Mouse (Mus musculus): ENCODE data around the gene Cep295. TPM values are rescaled to one million over a fixed set of nuclear protein-coding genes. Genes with fewer than 3 reads are reported as not detected.
"Not testable (repeated sequence)": the region's sequence is repeated elsewhere in the genome, so short reads cannot be mapped to it uniquely, and the experiment has no call there.

Cep295 gene
- 10 to 100 TPM; 19.1 to 25.8 TPM for polyA plus RNA-seq (2017; shearing (Covaris generic))

- ATAC-seq: peak; percentile 98
Observed at GRCm38 (mm10) chr9:15357484-15358275, at the start of gene Cep295. Gene Cep295, minus strand, starts transcription at chr9:15357788.

GRCm38 (mm10) chr9:15397591-15397990, 40.0 kb upstream of the Cep295 start:
- no peak for ATAC-seq

GRCm38 (mm10) chr9:15395353-15395942, 37.9 kb upstream of the Cep295 start:
- ATAC-seq: no peak

GRCm38 (mm10) chr9:15387075-15387643, 29.6 kb upstream of the Cep295 start:
- ATAC-seq: no peak

DNA sequence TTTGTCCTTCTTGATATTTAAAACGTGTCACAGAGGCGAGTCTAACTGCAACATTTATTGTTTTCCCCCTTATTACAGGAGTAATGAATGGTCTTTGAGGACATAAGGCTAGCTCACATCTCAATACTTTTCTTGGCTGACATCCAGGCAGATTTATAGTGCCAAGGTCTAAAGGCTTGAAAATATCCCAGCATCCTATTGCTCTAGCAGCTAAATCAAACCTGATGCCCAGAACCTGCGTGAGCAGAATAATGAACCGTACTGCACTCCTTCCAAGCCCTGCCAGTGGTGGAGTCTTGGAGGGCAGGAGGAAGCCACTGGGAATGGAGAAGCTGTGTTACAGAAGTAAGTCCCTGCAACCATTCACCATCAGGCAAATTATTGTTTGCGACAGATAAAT, 26.7 kb upstream of the Cep295 start:
- ATAC-seq: no peak

- no peak for ATAC-seq
Observed at GRCm38 (mm10) chr9:15366260-15366659, 8.7 kb upstream of the Cep295 start.

DNA sequence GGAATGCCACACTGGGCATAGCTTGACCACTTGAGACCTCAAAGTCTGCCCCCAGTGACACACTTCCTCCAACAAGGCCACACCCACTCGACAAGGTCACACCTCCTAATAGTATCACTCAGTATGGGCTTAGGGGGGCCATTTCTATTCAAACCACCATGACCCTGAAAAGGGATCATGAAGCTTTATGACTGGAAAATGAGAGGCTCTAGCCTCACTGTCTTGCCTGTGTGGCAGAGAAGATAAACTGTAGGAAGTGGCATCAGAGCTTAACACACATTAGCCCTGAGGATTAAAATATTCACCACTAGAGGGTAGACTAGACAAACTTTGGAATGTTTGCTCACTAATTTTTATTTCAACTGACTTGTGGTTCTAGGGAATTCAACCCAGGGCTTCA, 8.3 kb upstream of the Cep295 start:
- no peak for ATAC-seq

DNA sequence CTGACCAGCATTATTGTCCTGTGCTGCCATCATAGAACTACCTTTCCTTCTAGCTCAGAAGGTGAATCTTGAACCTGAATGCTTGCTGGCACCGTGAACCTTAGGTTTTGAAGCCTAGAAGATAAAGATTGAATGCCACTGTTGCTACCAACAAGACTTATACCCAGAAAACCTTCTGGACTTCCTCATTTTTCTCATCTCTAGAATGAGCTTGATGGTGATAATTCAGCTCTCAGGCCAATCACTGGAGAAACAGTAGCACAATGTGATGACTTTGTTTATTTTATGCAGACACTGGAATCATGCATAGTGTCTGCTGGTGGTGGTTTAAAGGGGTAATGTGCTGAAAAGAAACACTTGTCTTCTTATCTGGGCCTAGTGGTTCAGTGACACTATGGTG, 7.3 kb upstream of the Cep295 start:
- no peak for ATAC-seq

GRCm38 (mm10) chr9:15356916-15357483, 588 bp downstream of the Cep295 start:
- ATAC-seq: no peak

DNA sequence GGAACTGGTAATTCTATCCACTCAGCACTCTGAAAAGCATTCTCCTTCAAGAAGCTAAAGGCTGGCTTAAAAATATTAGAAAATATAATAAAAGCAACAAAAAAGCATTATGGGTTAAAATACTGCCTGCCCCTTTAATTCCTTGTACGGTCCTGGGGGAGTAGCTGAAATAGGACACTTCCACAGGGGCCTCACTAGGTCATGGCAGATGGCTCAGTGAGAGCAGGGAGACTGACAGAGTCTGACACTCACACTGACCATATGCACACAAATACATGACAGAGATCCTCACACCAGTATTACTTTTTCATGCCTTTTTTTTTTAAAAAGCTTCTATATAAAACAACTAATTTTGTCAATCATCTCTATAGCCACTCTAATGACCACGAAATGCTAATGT, 7.7 kb downstream of the Cep295 start:
- ATAC-seq: no peak

GRCm38 (mm10) chr9:15337776-15338175, 19.8 kb downstream of the Cep295 start:
- ATAC-seq: no peak

DNA sequence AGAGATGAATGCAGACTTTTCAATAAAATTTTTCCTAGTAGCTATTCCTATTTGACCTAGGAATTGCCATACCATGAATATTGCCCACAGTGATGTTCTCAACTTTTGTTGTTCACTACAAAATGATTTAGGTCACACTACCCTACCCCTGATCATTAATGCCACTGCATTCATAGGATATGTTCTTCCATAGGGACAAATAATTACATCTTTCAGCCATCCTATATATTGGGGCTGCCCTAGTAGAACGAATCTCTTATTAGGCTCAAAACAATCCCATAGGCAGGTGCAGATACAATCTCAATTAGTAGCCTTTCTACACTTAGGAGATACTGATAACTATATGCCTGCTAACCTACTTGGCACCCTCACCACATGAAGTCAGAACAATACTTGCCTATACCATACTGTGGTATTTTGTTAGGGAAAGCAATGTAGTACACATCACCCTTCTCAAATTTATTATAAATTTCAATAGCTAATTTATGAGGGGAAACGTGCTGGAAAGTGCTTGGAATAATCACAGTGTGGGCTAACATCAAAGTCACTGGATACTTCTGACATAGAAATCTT, 39.3 kb downstream of the Cep295 start:
- no peak for ATAC-seq

GRCm38 (mm10) chr9:15317223-15318169, 40.1 kb downstream of the Cep295 start:
- ATAC-seq: no peak

- not testable (repeated sequence) for ATAC-seq
Observed at GRCm38 (mm10) chr9:15316296-15316695, 41.3 kb downstream of the Cep295 start.

DNA sequence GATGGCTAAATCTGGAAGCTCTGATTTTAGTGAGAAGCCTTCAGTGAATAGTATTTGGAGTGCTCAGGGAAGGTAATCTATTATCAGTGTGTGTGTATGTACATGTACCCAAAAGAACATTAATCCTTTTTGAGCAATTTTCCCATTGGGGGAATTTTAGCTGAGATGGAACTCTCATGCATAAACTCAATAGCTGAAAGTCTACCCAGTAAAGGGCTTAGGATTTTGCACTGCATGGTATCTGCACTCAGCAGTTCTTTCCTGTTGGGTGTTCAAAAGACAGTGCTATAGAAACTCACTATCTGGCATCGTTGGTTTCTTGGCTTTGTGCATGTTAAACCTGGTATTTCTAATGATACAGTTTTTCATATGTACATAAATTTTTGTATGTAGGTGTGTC, 43.0 kb downstream of the Cep295 start:
- no peak for ATAC-seq

DNA sequence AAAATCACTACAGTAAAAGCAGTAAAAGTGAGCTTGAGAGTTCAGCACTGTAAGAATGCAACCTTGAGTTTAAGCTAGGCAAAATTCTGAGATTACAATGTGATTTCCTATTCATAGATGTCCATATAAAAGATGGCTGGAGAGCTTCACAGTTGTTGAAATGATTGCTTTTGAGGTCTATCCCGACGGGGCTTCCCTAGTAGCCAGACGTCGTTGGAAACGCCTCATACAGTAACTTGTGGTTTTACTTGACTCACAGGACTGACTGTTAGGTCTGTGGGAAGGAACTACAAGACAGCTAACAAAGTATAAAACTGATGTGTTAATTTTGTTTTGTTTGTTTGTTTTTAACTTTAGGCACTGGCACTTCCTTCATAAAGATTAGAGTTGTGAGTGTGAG, 44.0 kb downstream of the Cep295 start:
- no peak for ATAC-seq

GRCm38 (mm10) chr9:15312054-15312735, 45.4 kb downstream of the Cep295 start:
- no peak for ATAC-seq

- ATAC-seq: no peak
Observed at GRCm38 (mm10) chr9:15310179-15310578, 47.4 kb downstream of the Cep295 start.

DNA sequence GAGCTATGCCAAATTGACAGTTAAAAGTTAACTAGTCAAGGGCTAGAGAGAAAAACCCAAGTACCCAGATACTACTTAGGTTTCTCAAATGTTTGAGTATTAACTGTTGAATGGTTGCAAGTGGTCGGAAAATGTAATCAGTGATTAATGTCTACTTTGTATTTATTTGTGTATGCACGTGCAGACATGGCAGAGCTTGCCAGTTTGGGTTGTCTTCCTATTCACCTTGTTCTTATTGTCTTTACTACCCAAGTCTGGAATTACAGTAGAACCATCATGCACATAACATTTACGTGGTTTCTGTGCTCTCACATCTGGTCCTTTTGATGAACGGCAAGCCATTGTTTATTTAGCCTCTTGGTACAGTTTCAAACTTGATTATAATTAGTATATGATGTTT, 48.2 kb downstream of the Cep295 start:
- ATAC-seq: no peak

- no peak for ATAC-seq
Observed at GRCm38 (mm10) chr9:15308254-15308653, 49.3 kb downstream of the Cep295 start.

GRCm38 (mm10) chr9:15307257-15307656, 50.3 kb downstream of the Cep295 start:
- ATAC-seq: no peak
